Mouse (Mus musculus): ENCODE results near the gene Erbin. TPM values are rescaled to one million over a fixed set of nuclear protein-coding genes. Genes with fewer than 3 reads are reported as not detected.

Gene Erbin
- polyA plus RNA-seq, 1 experiment from 2014 or later, result 27.0 TPM

GRCm38 (mm10) chr13:103893065-103893464, 27.2 kb downstream of the Erbin start:
- no peaks in the 10 kb centered on the region for H3K27me3 ChIP-seq (ENCODE audit: control insufficient read depth, insufficient read depth, low read length)
- H3K36me3 ChIP-seq (ENCODE audit: control insufficient read depth, insufficient read depth, low read length), result no peaks in the 10 kb centered on the region
- no peak for DNase-seq (ENCODE audit: low spot score)
- 95% methylated on average over 5 of the region's 5 CpGs for WGBS
- no peaks in the 10 kb centered on the region for H3K9me3 ChIP-seq (ENCODE audit: control insufficient read depth, low read length)
- H3K4me1 ChIP-seq (replicated peaks; ENCODE audit: control insufficient read depth, insufficient read depth, low read length), result no peaks in the 10 kb centered on the region
- no peak overlapping the region for H3K4me2 ChIP-seq (ENCODE audit: low read depth, low read length, severe bottlenecking)
- no peak overlapping the region for H3K27ac ChIP-seq (ENCODE audit: low read depth, low read length)
- H3K4me3 ChIP-seq (ENCODE audit: low read depth, low read length), result no peak overlapping the region
- H3K9ac ChIP-seq (ENCODE audit: low read length), result no peak overlapping the region
- no peak for ATAC-seq (replicated peaks; ENCODE audit: low FRiP score)

GRCm38 (mm10) chr13:103890038-103890437, 30.3 kb downstream of the Erbin start:
- H3K36me3 ChIP-seq (ENCODE audit: control insufficient read depth, insufficient read depth, low read length), result no peaks in the 10 kb centered on the region; the same call in 1 of the 2 replicates
- ATAC-seq (replicated peaks; ENCODE audit: low FRiP score) (no peak), DNase-seq (ENCODE audit: low spot score) (no peak)
- H3K4me2 ChIP-seq (ENCODE audit: low read depth, low read length, severe bottlenecking), result no peak overlapping the region
- WGBS, result 34% methylated on average over 3 of the region's 3 CpGs
- no peak overlapping the region for H3K27ac ChIP-seq (ENCODE audit: low read depth, low read length)
- no peaks in the 10 kb centered on the region for H3K4me1 ChIP-seq (replicated peaks; ENCODE audit: control insufficient read depth, insufficient read depth, low read length)
- H3K4me3 ChIP-seq (ENCODE audit: low read depth, low read length), result no peak overlapping the region
- H3K27me3 ChIP-seq (ENCODE audit: control insufficient read depth, insufficient read depth, low read length), result no peaks in the 10 kb centered on the region
- H3K9ac ChIP-seq (ENCODE audit: low read length), result no peak overlapping the region
- H3K9me3 ChIP-seq (ENCODE audit: control insufficient read depth, low read length), result no peaks in the 10 kb centered on the region

- Histone ChIP-seq H3K9me3 (ENCODE audit: control insufficient read depth, low read length) (no peaks in the 10 kb centered on the region), H3K36me3 (ENCODE audit: control insufficient read depth, insufficient read depth, low read length) (no peaks in the 10 kb centered on the region; the same call in 1 of the 2 replicates), H3K4me2 (ENCODE audit: low read depth, low read length, severe bottlenecking) (no peak overlapping the region), H3K4me3 (ENCODE audit: low read depth, low read length) (no peak overlapping the region), H3K9ac (ENCODE audit: low read length) (no peak overlapping the region), H3K27me3 (ENCODE audit: control insufficient read depth, insufficient read depth, low read length) (no peaks in the 10 kb centered on the region), H3K27ac (ENCODE audit: low read depth, low read length) (no peak overlapping the region), H3K4me1 (replicated peaks; ENCODE audit: control insufficient read depth, insufficient read depth, low read length) (no peaks in the 10 kb centered on the region)
- no peak for ATAC-seq (replicated peaks; ENCODE audit: low FRiP score)
- WGBS, result 92% methylated on average over 3 of the region's 3 CpGs
- DNase-seq (ENCODE audit: low spot score), result no peak
These were observed 33.8 kb downstream of the Erbin start for GRCm38 (mm10) chr13:103886503-103886902.

GRCm38 (mm10) chr13:103881200-103881599, 39.1 kb downstream of the Erbin start:
- Histone ChIP-seq H3K4me2 (ENCODE audit: low read depth, low read length, severe bottlenecking) (no peak overlapping the region), H3K9ac (ENCODE audit: low read length) (no peak overlapping the region)
- WGBS, result 96% methylated on average over 4 of the region's 4 CpGs

GRCm38 (mm10) chr13:103876743-103877142, 43.6 kb downstream of the Erbin start:
- no peak overlapping the region for H3K9ac ChIP-seq (ENCODE audit: low read length)
- H3K4me2 ChIP-seq (ENCODE audit: low read depth, low read length, severe bottlenecking), result no peak overlapping the region
- H3K4me3 ChIP-seq (ENCODE audit: low read depth, low read length), result no peak overlapping the region
- H3K27me3 ChIP-seq (ENCODE audit: control insufficient read depth, insufficient read depth, low read length), result no peaks in the 10 kb centered on the region
- DNase-seq (ENCODE audit: low spot score), result no peak
- H3K4me1 ChIP-seq (replicated peaks; ENCODE audit: control insufficient read depth, insufficient read depth, low read length), result no peaks in the 10 kb centered on the region
- H3K36me3 ChIP-seq (ENCODE audit: control insufficient read depth, insufficient read depth, low read length), result no peaks in the 10 kb centered on the region
- no peaks in the 10 kb centered on the region for H3K9me3 ChIP-seq (ENCODE audit: control insufficient read depth, low read length)
- no peak overlapping the region for H3K27ac ChIP-seq (ENCODE audit: low read depth, low read length)
- ATAC-seq (replicated peaks; ENCODE audit: low FRiP score), result no peak

More at GRCm38 (mm10) chr13:103881200-103881599, 39.1 kb downstream of the Erbin start:
- H3K27me3 ChIP-seq (ENCODE audit: control insufficient read depth, insufficient read depth, low read length), result no peaks in the 10 kb centered on the region
- DNase-seq (ENCODE audit: low spot score), result no peak
- H3K36me3 ChIP-seq (ENCODE audit: control insufficient read depth, insufficient read depth, low read length), result no peaks in the 10 kb centered on the region; the same call in 1 of the 2 replicates
- H3K4me1 ChIP-seq (replicated peaks; ENCODE audit: control insufficient read depth, insufficient read depth, low read length), result no peaks in the 10 kb centered on the region
- H3K27ac ChIP-seq (ENCODE audit: low read depth, low read length), result no peak overlapping the region
- no peak for ATAC-seq (replicated peaks; ENCODE audit: low FRiP score)
- H3K4me3 ChIP-seq (ENCODE audit: low read depth, low read length), result no peak overlapping the region
- no peaks in the 10 kb centered on the region for H3K9me3 ChIP-seq (ENCODE audit: control insufficient read depth, low read length)

DNA sequence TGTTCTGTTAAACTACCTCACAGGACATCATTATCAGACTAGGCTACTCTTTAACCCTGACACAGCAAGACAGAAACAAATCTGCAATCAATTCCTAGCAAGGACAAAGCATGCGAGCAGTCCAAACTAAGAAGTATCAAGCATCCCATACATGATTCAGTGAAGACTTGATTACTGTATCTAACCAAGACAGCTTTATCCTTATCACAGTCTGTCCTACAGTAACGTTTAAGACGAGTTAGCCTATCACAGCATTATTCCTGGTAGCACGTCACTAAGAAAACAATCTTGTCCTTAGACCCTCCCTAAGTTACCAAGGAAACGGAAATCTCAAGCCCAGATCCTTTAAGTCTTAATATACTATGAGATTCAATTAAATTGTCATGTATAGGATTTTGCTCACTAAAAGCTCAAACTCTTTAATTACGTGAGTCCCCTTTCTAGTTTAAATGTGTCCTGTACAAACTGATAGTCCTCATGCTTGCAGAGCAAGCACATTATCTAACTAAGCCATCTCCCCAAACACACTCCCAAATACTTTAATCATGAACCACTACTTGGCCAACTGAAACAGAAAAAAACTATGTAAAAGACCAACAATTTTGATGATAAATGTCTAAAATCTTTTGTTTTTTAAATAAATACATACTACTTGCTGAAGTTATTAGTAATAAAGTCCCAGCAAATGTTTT, 44.3 kb downstream of the Erbin start:
- no peaks in the 10 kb centered on the region for H3K9me3 ChIP-seq (ENCODE audit: control insufficient read depth, low read length)
- H3K4me3 ChIP-seq (ENCODE audit: low read depth, low read length), result no peak overlapping the region
- no peaks in the 10 kb centered on the region for H3K4me1 ChIP-seq (replicated peaks; ENCODE audit: control insufficient read depth, insufficient read depth, low read length)
- H3K9ac ChIP-seq (ENCODE audit: low read length), result no peak overlapping the region
- no peaks in the 10 kb centered on the region for H3K36me3 ChIP-seq (ENCODE audit: control insufficient read depth, insufficient read depth, low read length)
- no peak for DNase-seq (ENCODE audit: low spot score)
- no peak overlapping the region for H3K4me2 ChIP-seq (ENCODE audit: low read depth, low read length, severe bottlenecking)
- no peaks in the 10 kb centered on the region for H3K27me3 ChIP-seq (ENCODE audit: control insufficient read depth, insufficient read depth, low read length)
- H3K27ac ChIP-seq (ENCODE audit: low read depth, low read length), result no peak overlapping the region
- ATAC-seq (replicated peaks; ENCODE audit: low FRiP score), result no peak
- WGBS, result 84% methylated on average over 6 of the region's 6 CpGs

DNA sequence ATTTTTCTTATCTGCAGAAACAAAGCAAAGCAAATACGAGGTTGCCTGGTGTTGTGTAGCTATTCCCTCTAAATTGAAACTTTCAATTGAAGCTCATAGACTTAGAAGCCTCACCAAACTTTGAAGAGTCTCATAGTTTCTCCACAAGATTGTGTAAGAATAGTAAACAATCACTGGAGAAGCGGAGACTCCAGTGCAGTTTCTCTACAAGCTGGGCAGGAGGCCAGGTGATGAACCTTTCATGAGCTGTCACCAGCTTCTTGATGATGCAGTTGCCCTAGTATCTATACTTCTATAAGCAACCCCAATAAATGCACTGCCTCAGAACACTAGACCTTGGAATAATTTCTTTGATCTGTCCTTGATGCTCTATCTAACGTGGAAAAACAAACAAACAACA, 49.5 kb downstream of the Erbin start:
- 86% methylated on average over 3 of the region's 3 CpGs for WGBS
- Histone ChIP-seq H3K9me3 (ENCODE audit: control insufficient read depth, low read length) (no peaks in the 10 kb centered on the region), H3K4me3 (ENCODE audit: low read depth, low read length) (no peak overlapping the region), H3K27me3 (ENCODE audit: control insufficient read depth, insufficient read depth, low read length) (no peaks in the 10 kb centered on the region), H3K4me2 (ENCODE audit: low read depth, low read length, severe bottlenecking) (no peak overlapping the region), H3K27ac (ENCODE audit: low read depth, low read length) (no peak overlapping the region), H3K9ac (ENCODE audit: low read length) (no peak overlapping the region), H3K36me3 (ENCODE audit: control insufficient read depth, insufficient read depth, low read length) (no peaks in the 10 kb centered on the region), H3K4me1 (replicated peaks; ENCODE audit: control insufficient read depth, insufficient read depth, low read length) (no peaks in the 10 kb centered on the region)
- no peak for ATAC-seq (replicated peaks; ENCODE audit: low FRiP score)
- no peak for DNase-seq (ENCODE audit: low spot score)

DNA sequence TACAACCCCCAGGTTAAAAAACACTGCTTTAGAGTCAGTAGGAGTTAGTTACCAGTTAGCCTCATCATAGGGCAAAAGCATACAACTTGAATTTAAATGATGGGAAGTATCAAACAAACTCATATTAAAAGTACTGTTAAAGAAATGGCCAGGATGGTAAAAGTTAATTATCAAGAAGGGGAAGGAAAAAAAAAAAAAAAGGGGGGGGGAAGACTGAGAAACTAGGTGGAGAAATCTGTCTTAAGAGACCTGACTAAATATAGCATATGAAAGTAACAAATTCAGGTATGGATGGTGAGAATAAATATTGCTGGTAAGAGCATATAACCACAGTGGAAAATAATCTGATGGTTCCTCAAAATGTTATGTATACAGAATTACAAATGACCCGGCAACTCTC, 50.2 kb downstream of the Erbin start:
- Histone ChIP-seq H3K4me2 (ENCODE audit: low read depth, low read length, severe bottlenecking) (no peak overlapping the region), H3K36me3 (ENCODE audit: control insufficient read depth, insufficient read depth, low read length) (no peaks in the 10 kb centered on the region), H3K4me3 (ENCODE audit: low read depth, low read length) (no peak overlapping the region), H3K4me1 (replicated peaks; ENCODE audit: control insufficient read depth, insufficient read depth, low read length) (no peaks in the 10 kb centered on the region), H3K27ac (ENCODE audit: low read depth, low read length) (no peak overlapping the region), H3K9me3 (ENCODE audit: control insufficient read depth, low read length) (no peaks in the 10 kb centered on the region), H3K9ac (ENCODE audit: low read length) (no peak overlapping the region), H3K27me3 (ENCODE audit: control insufficient read depth, insufficient read depth, low read length) (no peaks in the 10 kb centered on the region)
- 98% methylated on average over 1 of the region's 1 CpGs for WGBS
- ATAC-seq (replicated peaks; ENCODE audit: low FRiP score) (no peak), DNase-seq (ENCODE audit: low spot score) (no peak)

DNA sequence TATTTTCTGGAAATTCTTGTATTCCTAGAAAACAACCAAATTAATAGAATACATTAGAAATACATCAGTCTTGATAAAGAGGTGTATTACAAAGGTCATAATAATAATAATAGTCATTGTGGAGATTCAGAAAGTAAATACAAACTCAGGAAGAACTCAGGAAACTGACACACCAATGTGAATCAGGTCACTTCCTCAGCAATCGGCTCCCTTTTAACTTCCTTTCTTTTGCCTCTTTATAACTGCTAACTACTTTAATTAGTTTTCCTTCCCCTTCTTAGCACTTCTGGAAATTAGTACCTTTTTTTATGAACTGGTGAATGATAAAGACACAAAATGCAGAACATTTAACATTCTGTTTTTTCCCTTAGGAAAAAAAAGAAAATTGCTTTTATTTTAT, 51.4 kb downstream of the Erbin start:
- H3K36me3 ChIP-seq (ENCODE audit: control insufficient read depth, insufficient read depth, low read length), result no peaks in the 10 kb centered on the region; the same call in 1 of the 2 replicates
- no peak for ATAC-seq (replicated peaks; ENCODE audit: low FRiP score)
- WGBS, result 79% methylated on average over 1 of the region's 1 CpGs
- no peak for DNase-seq (ENCODE audit: low spot score)
- no peak overlapping the region for H3K27ac ChIP-seq (ENCODE audit: low read depth, low read length)
- H3K4me1 ChIP-seq (replicated peaks; ENCODE audit: control insufficient read depth, insufficient read depth, low read length), result no peaks in the 10 kb centered on the region
- no peak overlapping the region for H3K9ac ChIP-seq (ENCODE audit: low read length)
- H3K4me3 ChIP-seq (ENCODE audit: low read depth, low read length), result no peak overlapping the region
- H3K27me3 ChIP-seq (ENCODE audit: control insufficient read depth, insufficient read depth, low read length), result no peaks in the 10 kb centered on the region
- no peak overlapping the region for H3K4me2 ChIP-seq (ENCODE audit: low read depth, low read length, severe bottlenecking)
- no peaks in the 10 kb centered on the region for H3K9me3 ChIP-seq (ENCODE audit: control insufficient read depth, low read length)
